8 mouse cellular contexts compared by ENCODE assay signal in the genomic region with DNA sequence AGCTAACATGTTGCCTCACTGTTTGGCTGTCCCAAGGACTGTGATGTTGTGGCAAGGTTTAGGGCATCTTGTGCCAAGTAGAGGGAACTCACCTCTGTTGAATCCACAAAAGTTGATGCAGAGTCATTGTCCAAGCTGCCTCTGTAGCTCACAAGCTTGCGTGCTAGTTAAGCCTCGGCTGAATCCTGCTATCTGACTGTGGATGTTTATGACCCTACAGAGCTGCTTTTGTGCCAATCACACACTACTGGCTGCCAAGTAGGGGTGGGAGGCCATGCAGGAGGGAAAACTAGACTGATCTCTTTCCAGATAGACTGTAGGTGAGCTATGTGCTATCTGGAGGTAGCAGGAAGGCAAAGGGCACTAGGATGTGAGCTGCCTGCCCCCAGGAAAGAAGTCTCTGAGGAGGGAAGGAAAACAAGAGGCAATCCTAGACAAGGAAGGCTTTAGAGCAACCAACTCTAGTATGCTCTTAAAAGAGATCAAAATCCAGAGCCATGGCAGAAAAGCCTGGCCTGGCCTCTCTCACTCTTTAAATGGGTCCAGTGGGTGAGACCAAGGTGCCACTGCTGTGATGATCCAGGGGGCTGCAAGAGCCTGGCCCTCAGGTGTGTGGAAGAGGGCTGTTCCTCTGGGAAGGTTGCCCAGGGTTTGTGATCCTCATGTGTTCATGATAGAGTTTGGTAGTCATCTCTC. TPM values are rescaled to one million over a fixed set of nuclear protein-coding genes. Genes with fewer than 3 reads are reported as not detected.
DNase-seq lines count a peak whose midpoint lies in the region; ATAC-seq lines count a peak whose summit lies in the region.

No protein-coding gene starts in this region.

- no peak overlapping the region for H3K27ac ChIP-seq in hindbrain, embryonic 11.5 days (ENCODE audit: low read depth, low read length)
- no peak overlapping the region for H3K27ac ChIP-seq in hindbrain, embryonic 16.5 days (ENCODE audit: low read depth, low read length)
- H3K27ac ChIP-seq in forebrain, embryonic 15.5 days (replicated peaks), result no peak overlapping the region
- H3K27ac ChIP-seq in limb, embryonic 12.5 days, result no peak overlapping the region

- H3K9me3 ChIP-seq in hindbrain, embryonic 11.5 days (ENCODE audit: control insufficient read depth, low read length), result peaks cover 60% of the 10 kb centered on the region
- H3K9me3 ChIP-seq in hindbrain, embryonic 16.5 days (ENCODE audit: control insufficient read depth, low read length), result peaks cover 64% of the 10 kb centered on the region
- peaks cover 60% of the 10 kb centered on the region for H3K9me3 ChIP-seq in forebrain, embryonic 15.5 days
- peaks cover 62% of the 10 kb centered on the region for H3K9me3 ChIP-seq in limb, embryonic 12.5 days

- H3K4me2 ChIP-seq in hindbrain, embryonic 11.5 days (replicated peaks; ENCODE audit: low read depth, low read length), result no peak overlapping the region
- no peak overlapping the region for H3K4me2 ChIP-seq in hindbrain, embryonic 16.5 days (ENCODE audit: low read length)
- H3K4me2 ChIP-seq in forebrain, embryonic 15.5 days (replicated peaks), result no peak overlapping the region
- H3K4me2 ChIP-seq in limb, embryonic 12.5 days, result no peak overlapping the region

- H3K36me3 ChIP-seq in hindbrain, embryonic 11.5 days (ENCODE audit: control insufficient read depth, insufficient read depth, low read length), result no peaks in the 10 kb centered on the region
- no peaks in the 10 kb centered on the region for H3K36me3 ChIP-seq in hindbrain, embryonic 16.5 days (ENCODE audit: control insufficient read depth, insufficient read depth, low read length)
- no peaks in the 10 kb centered on the region for H3K36me3 ChIP-seq in forebrain, embryonic 15.5 days
- H3K36me3 ChIP-seq in limb, embryonic 12.5 days, result no peaks in the 10 kb centered on the region

- no peak overlapping the region for H3K4me3 ChIP-seq in hindbrain, embryonic 11.5 days (ENCODE audit: low read depth, low read length)
- H3K4me3 ChIP-seq in hindbrain, embryonic 16.5 days (ENCODE audit: low read length), result no peak overlapping the region
- no peak overlapping the region for H3K4me3 ChIP-seq in forebrain, embryonic 15.5 days
- H3K4me3 ChIP-seq in limb, embryonic 12.5 days (replicated peaks), result no peak overlapping the region

- DNase-seq in hindbrain, embryonic 11.5 days (ENCODE audit: low spot score), result peak; percentile 6
- DNase-seq in CD4-positive helper T cell, adult 2 months (ENCODE audit: low read depth, low spot score), result peak; percentile 18
- DNase-seq in testis, postnatal 10 days (ENCODE audit: low spot score), result peak; percentile 54
- DNase-seq in layer of hippocampus, postnatal 25 days (ENCODE audit: extremely low spot score in 1 of 2, low spot score in 1 of 2), result no peak
- no peak for DNase-seq in urinary bladder, postnatal 10 days (ENCODE audit: low spot score)

- 84% methylated on average over 2 of the region's 2 CpGs for WGBS in hindbrain, embryonic 11.5 days
- 84% methylated on average over 2 of the region's 2 CpGs for WGBS in hindbrain, embryonic 16.5 days
- WGBS in forebrain, embryonic 15.5 days, result 84% methylated on average over 2 of the region's 2 CpGs
- WGBS in limb, embryonic 12.5 days, result 81% methylated on average over 2 of the region's 2 CpGs

- H3K4me1 ChIP-seq in hindbrain, embryonic 11.5 days (replicated peaks; ENCODE audit: control insufficient read depth, insufficient read depth, low read length), result no peaks in the 10 kb centered on the region
- no peaks in the 10 kb centered on the region for H3K4me1 ChIP-seq in hindbrain, embryonic 16.5 days (ENCODE audit: control insufficient read depth, insufficient read depth, low read depth, low read length)
- no peaks in the 10 kb centered on the region for H3K4me1 ChIP-seq in forebrain, embryonic 15.5 days
- no peaks in the 10 kb centered on the region for H3K4me1 ChIP-seq in limb, embryonic 12.5 days (replicated peaks)

- no peak overlapping the region for H3K9ac ChIP-seq in hindbrain, embryonic 11.5 days (ENCODE audit: low read depth, low read length)
- no peak overlapping the region for H3K9ac ChIP-seq in hindbrain, embryonic 16.5 days (ENCODE audit: low read depth, low read length)
- no peak overlapping the region for H3K9ac ChIP-seq in forebrain, embryonic 15.5 days (replicated peaks)
- no peak overlapping the region for H3K9ac ChIP-seq in limb, embryonic 12.5 days (replicated peaks)

- ATAC-seq in hindbrain, embryonic 11.5 days (ENCODE audit: low FRiP score), result peak; percentile 14; the same call in 1 of the 2 replicates
- no peak; the same call in 1 of the 2 replicates for ATAC-seq in hindbrain, embryonic 16.5 days
- 0 out of 2 replicates have a peak, but pooled peaks have one; percentile 15 for ATAC-seq in forebrain, embryonic 15.5 days (replicated peaks)
- ATAC-seq in limb, embryonic 12.5 days (ENCODE audit: insufficient number of reproducible peaks, insufficient read depth, low FRiP score, low TSS enrichment, low read depth), result peak; percentile 32

- no peaks in the 10 kb centered on the region for H3K27me3 ChIP-seq in hindbrain, embryonic 11.5 days (ENCODE audit: control insufficient read depth, insufficient read depth, low read length)
- H3K27me3 ChIP-seq in hindbrain, embryonic 16.5 days (replicated peaks; ENCODE audit: control insufficient read depth, insufficient read depth, low read length), result no peaks in the 10 kb centered on the region
- no peaks in the 10 kb centered on the region for H3K27me3 ChIP-seq in forebrain, embryonic 15.5 days
- H3K27me3 ChIP-seq in limb, embryonic 12.5 days, result no peaks in the 10 kb centered on the region

RNA-seq across cellular contexts. Expression of gene Ugt1a1, which starts 2.2 kb away (rescaled TPM):
- polyA plus RNA-seq in hindbrain, embryonic 11.5 days (2014; fragmentation: Nextera tagmentation; extraction: Ambion mirVana), result not detected in 2 replicates
- polyA plus RNA-seq in hindbrain, embryonic 16.5 days (2015; fragmentation: Nextera tagmentation; extraction: Ambion mirVana), result not detected in 2 replicates
- not detected in 2 replicates for polyA plus RNA-seq in forebrain, embryonic 15.5 days (2015; fragmentation: Nextera tagmentation; extraction: Ambion mirVana)
- polyA plus RNA-seq in limb, embryonic 12.5 days (2016; fragmentation: Nextera tagmentation; extraction: Ambion mirVana), result not detected in 2 replicates
- total RNA-seq in layer of hippocampus, postnatal 25 days (2021), result not detected

RNA-seq across cellular contexts. Expression of gene Dnajb3, which starts 8.3 kb away (rescaled TPM):
- 14.0 and 14.7 TPM in 2 replicates for polyA plus RNA-seq in hindbrain, embryonic 11.5 days (2014; fragmentation: Nextera tagmentation; extraction: Ambion mirVana)
- 11.6 and 12.1 TPM in 2 replicates for polyA plus RNA-seq in hindbrain, embryonic 16.5 days (2015; fragmentation: Nextera tagmentation; extraction: Ambion mirVana)
- polyA plus RNA-seq in forebrain, embryonic 15.5 days (2015; fragmentation: Nextera tagmentation; extraction: Ambion mirVana), result 13.7 TPM in 2 replicates
- 12.2 and 13.3 TPM in 2 replicates for polyA plus RNA-seq in limb, embryonic 12.5 days (2016; fragmentation: Nextera tagmentation; extraction: Ambion mirVana)
- 1 to 10 TPM; 2.7 to 4.0 TPM for total RNA-seq in layer of hippocampus, postnatal 25 days (2021)

RNA-seq across cellular contexts. Expression of gene Mroh2a, which starts 12.9 kb away (rescaled TPM):
- 1.3 and 1.7 TPM in 2 replicates for polyA plus RNA-seq in hindbrain, embryonic 11.5 days (2014; fragmentation: Nextera tagmentation; extraction: Ambion mirVana)
- polyA plus RNA-seq in hindbrain, embryonic 16.5 days (2015; fragmentation: Nextera tagmentation; extraction: Ambion mirVana), result 0.45 and 0.54 TPM in 2 replicates
- 0.73 and 0.88 TPM in 2 replicates for polyA plus RNA-seq in forebrain, embryonic 15.5 days (2015; fragmentation: Nextera tagmentation; extraction: Ambion mirVana)
- 1.5 and 2.0 TPM in 2 replicates for polyA plus RNA-seq in limb, embryonic 12.5 days (2016; fragmentation: Nextera tagmentation; extraction: Ambion mirVana)
- under 1 TPM in 1 of 2 experiments, not detected in 1; 0.21 TPM for total RNA-seq in layer of hippocampus, postnatal 25 days (2021)

RNA-seq across cellular contexts. Expression of gene Ugt1a2, which starts 13.5 kb away (rescaled TPM):
- not detected in 2 replicates for polyA plus RNA-seq in hindbrain, embryonic 11.5 days (2014; fragmentation: Nextera tagmentation; extraction: Ambion mirVana)
- polyA plus RNA-seq in hindbrain, embryonic 16.5 days (2015; fragmentation: Nextera tagmentation; extraction: Ambion mirVana), result 0.07 TPM in 1 of 2 replicates, not detected in the other
- polyA plus RNA-seq in forebrain, embryonic 15.5 days (2015; fragmentation: Nextera tagmentation; extraction: Ambion mirVana), result not detected in 2 replicates
- not detected in 2 replicates for polyA plus RNA-seq in limb, embryonic 12.5 days (2016; fragmentation: Nextera tagmentation; extraction: Ambion mirVana)
- total RNA-seq in layer of hippocampus, postnatal 25 days (2021), result not detected

RNA-seq across cellular contexts. Expression of gene Ugt1a5, which starts 48.1 kb away (rescaled TPM):
- polyA plus RNA-seq in hindbrain, embryonic 11.5 days (2014; fragmentation: Nextera tagmentation; extraction: Ambion mirVana), result not detected in 2 replicates
- polyA plus RNA-seq in hindbrain, embryonic 16.5 days (2015; fragmentation: Nextera tagmentation; extraction: Ambion mirVana), result not detected in 2 replicates
- polyA plus RNA-seq in forebrain, embryonic 15.5 days (2015; fragmentation: Nextera tagmentation; extraction: Ambion mirVana), result not detected in 2 replicates
- polyA plus RNA-seq in limb, embryonic 12.5 days (2016; fragmentation: Nextera tagmentation; extraction: Ambion mirVana), result not detected in 2 replicates
- total RNA-seq in layer of hippocampus, postnatal 25 days (2021), result not detected

Comparison
In these comparisons a context has a peak if more than half of its experiments do, and no peak if none do; other contexts are left out.
1. DNase-seq: peak in hindbrain, embryonic 11.5 days (single experiment), CD4-positive helper T cell, adult 2 months (single experiment) and testis, postnatal 10 days (single experiment); none in layer of hippocampus, postnatal 25 days (0 of 2) and urinary bladder, postnatal 10 days (single experiment).